Mouse (Mus musculus): Measurements from ENCODE around the gene Zfp786. TPM values are rescaled to one million over a fixed set of nuclear protein-coding genes. Genes with fewer than 3 reads are reported as not detected.
A peak's percentile ranks its signal among the peaks of the same experiment; 100 is the strongest.

The Zfp786 gene
- polyA plus RNA-seq, 1 experiment from 2014 or later, result 3.6 TPM

DNA sequence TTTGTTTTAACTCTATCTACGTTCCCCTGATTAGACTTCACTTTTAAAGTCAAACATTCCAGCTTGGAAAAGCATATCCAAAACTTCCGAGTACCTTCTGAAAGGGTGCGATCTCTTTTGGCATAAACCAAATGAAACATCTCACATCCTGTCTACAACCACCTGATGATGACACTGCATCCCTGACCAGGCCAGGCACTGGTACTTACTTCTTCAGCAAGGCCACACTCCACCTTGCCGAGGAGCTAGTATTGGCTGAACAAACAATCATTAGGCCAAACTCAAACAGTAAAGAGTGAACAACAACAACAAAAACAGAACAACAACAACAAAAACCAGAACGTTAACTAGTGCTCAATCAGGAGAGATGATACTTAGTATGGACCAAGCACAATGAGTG, 19.3 kb downstream of the Zfp786 start:
- peak overlapping the region; percentile 65 for H3K4me2 ChIP-seq (replicated peaks; ENCODE audit: low read depth, low read length)
- no peaks in the 10 kb centered on the region for H3K9me3 ChIP-seq (ENCODE audit: low read length)
- peaks cover 24% of the 10 kb centered on the region for H3K4me1 ChIP-seq (ENCODE audit: insufficient read depth, low read length)
- H3K4me3 ChIP-seq (ENCODE audit: low read length), result peak overlapping the region; percentile 89
- peaks cover 6% of the 10 kb centered on the region for H3K36me3 ChIP-seq (ENCODE audit: insufficient read depth, low read length)
- ATAC-seq (ENCODE audit: low FRiP score, low TSS enrichment), result no peak
- peak overlapping the region; percentile 95 for H3K9ac ChIP-seq (replicated peaks; ENCODE audit: low read length)
- no peaks in the 10 kb centered on the region for H3K27me3 ChIP-seq (ENCODE audit: insufficient read depth, low read length)
- WGBS, result 52% methylated on average over 5 of the region's 5 CpGs
- no peak overlapping the region for H3K27ac ChIP-seq (ENCODE audit: low read length)

DNA sequence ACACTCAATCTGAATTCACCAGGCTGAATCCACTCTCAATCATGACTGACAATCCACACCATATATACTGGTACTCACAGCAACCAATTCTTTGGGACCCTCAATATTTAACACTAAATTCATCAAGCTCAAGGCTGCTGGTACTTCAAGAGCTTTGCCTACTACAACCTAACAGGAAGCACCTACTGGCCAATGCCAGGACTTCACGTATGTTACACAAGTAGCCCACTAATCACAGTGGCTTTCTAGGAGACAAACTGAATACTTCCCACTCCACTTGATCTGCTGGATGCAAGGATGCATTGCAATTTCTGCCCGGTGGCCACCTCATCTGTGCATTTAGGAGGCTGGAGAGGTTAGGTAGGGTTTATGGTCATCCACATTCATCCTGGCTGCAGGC, 20.5 kb downstream of the Zfp786 start:
- 56% methylated on average over 2 of the region's 2 CpGs for WGBS
- Histone ChIP-seq H3K4me3 (ENCODE audit: low read length) (no peak overlapping the region), H3K9me3 (ENCODE audit: low read length) (no peaks in the 10 kb centered on the region), H3K36me3 (ENCODE audit: insufficient read depth, low read length) (peaks cover 16% of the 10 kb centered on the region), H3K9ac (replicated peaks; ENCODE audit: low read length) (no peak overlapping the region), H3K27ac (ENCODE audit: low read length) (no peak overlapping the region), H3K4me2 (replicated peaks; ENCODE audit: low read depth, low read length) (peak overlapping the region; percentile 32), H3K4me1 (ENCODE audit: insufficient read depth, low read length) (peaks cover 24% of the 10 kb centered on the region), H3K27me3 (ENCODE audit: insufficient read depth, low read length) (no peaks in the 10 kb centered on the region)
- ATAC-seq (ENCODE audit: low FRiP score, low TSS enrichment), result no peak

DNA sequence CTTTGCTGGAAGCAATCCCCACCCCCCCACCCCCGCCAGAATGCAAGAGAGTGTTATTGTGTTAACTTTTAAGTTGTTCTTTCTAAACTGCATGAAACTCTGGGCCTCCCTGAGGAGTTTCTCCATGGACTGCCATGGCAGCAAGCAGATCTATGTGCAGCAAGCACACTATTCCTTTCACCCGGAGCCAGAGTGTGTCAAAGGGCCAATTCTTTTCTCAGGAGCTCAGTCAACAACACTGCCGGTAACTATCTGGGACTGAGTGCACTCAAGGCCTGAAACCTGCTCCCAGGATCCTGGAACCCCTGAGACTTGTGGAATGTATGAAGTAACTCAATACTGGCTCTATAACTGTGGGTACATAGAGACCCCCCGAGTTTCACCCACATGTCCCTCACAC, 21.6 kb downstream of the Zfp786 start:
- peaks cover 25% of the 10 kb centered on the region for H3K36me3 ChIP-seq (ENCODE audit: insufficient read depth, low read length)
- no peaks in the 10 kb centered on the region for H3K27me3 ChIP-seq (ENCODE audit: insufficient read depth, low read length)
- no peak overlapping the region for H3K4me2 ChIP-seq (replicated peaks; ENCODE audit: low read depth, low read length)
- peaks cover 20% of the 10 kb centered on the region for H3K4me1 ChIP-seq (ENCODE audit: insufficient read depth, low read length)
- H3K27ac ChIP-seq (ENCODE audit: low read length), result no peak overlapping the region
- ATAC-seq (ENCODE audit: low FRiP score, low TSS enrichment), result no peak
- H3K9ac ChIP-seq (replicated peaks; ENCODE audit: low read length), result no peak overlapping the region
- H3K9me3 ChIP-seq (ENCODE audit: low read length), result no peaks in the 10 kb centered on the region
- no peak overlapping the region for H3K4me3 ChIP-seq (ENCODE audit: low read length)
- 82% methylated on average over 4 of the region's 4 CpGs for WGBS

DNA sequence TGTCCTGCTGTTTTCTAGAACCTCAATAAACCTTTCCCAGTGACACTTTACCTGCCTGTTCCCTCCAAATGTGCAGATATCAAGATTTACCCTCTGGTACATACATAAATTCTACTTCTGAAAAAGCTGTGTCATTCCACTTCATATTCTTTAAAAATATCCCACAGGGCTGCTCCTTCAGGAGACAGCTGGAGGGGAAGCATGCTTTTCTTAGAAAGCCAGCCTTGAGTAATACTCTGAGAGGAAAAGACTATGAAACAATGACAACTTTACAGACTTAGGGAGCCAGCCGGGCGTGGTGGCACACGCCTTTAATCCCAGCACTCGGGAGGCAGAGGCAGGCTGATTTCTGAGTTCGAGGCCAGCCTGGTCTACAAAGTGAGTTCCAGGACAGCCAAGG, 22.1 kb downstream of the Zfp786 start:
- Histone ChIP-seq H3K4me1 (ENCODE audit: insufficient read depth, low read length) (peaks cover 20% of the 10 kb centered on the region), H3K4me2 (replicated peaks; ENCODE audit: low read depth, low read length) (no peak overlapping the region), H3K9me3 (ENCODE audit: low read length) (no peaks in the 10 kb centered on the region), H3K36me3 (ENCODE audit: insufficient read depth, low read length) (peaks cover 30% of the 10 kb centered on the region), H3K9ac (replicated peaks; ENCODE audit: low read length) (no peak overlapping the region), H3K4me3 (ENCODE audit: low read length) (no peak overlapping the region), H3K27ac (ENCODE audit: low read length) (no peak overlapping the region), H3K27me3 (ENCODE audit: insufficient read depth, low read length) (no peaks in the 10 kb centered on the region)
- ATAC-seq (ENCODE audit: low FRiP score, low TSS enrichment), result no peak
- 92% methylated on average over 5 of the region's 5 CpGs for WGBS

DNA sequence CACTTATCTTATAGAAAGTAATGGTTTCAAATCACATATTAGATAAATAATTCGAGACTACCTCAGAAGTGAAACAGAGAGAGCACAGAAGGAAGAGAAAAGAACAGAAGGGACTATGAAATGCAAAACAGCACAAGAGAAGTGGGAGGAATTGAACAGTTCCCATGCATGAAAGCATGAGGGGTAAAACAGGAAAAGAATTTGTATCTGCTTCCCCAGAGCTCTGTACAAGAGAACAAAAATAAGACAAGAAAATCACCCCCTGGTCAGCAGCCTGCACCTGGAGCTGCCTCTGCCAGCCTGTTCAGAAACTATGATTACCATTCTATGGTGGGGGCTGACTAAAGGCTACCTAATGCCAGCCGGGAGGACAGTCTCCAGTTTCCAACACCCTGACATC, 23.2 kb downstream of the Zfp786 start:
- H3K9me3 ChIP-seq (ENCODE audit: low read length), result no peaks in the 10 kb centered on the region
- ATAC-seq (ENCODE audit: low FRiP score, low TSS enrichment), result no peak
- H3K27me3 ChIP-seq (ENCODE audit: insufficient read depth, low read length), result no peaks in the 10 kb centered on the region
- no peak overlapping the region for H3K4me3 ChIP-seq (ENCODE audit: low read length)
- peaks cover 41% of the 10 kb centered on the region for H3K36me3 ChIP-seq (ENCODE audit: insufficient read depth, low read length)
- H3K4me2 ChIP-seq (replicated peaks; ENCODE audit: low read depth, low read length), result no peak overlapping the region
- WGBS, result 93% methylated on average over 2 of the region's 2 CpGs
- no peak overlapping the region for H3K27ac ChIP-seq (ENCODE audit: low read length)
- H3K9ac ChIP-seq (replicated peaks; ENCODE audit: low read length), result no peak overlapping the region
- H3K4me1 ChIP-seq (ENCODE audit: insufficient read depth, low read length), result peaks cover 20% of the 10 kb centered on the region

DNA sequence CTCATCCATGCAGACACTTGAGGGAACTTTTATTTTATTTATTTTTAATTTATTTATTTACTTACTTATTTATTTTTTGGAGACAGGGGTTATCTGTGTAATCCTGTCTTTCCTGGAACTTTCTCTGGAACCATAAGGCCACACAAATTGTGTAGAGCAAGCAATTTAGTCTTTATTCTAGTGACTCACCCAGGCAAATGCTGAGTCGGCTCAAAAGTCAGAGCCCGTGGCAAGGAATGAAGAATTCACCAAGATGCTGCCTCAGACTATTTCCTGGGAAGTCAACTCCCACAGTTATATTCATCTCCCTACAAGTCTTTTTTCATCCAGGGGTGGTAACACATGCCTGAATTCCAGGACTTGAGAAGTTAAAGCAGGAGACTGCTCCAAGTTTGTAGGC, 25.1 kb downstream of the Zfp786 start:
- no peak overlapping the region for H3K4me3 ChIP-seq (ENCODE audit: low read length)
- ATAC-seq (ENCODE audit: low FRiP score, low TSS enrichment), result no peak
- no peaks in the 10 kb centered on the region for H3K9me3 ChIP-seq (ENCODE audit: low read length)
- no peak overlapping the region for H3K4me2 ChIP-seq (replicated peaks; ENCODE audit: low read depth, low read length)
- no peak overlapping the region for H3K27ac ChIP-seq (ENCODE audit: low read length)
- H3K36me3 ChIP-seq (ENCODE audit: insufficient read depth, low read length), result peaks cover 57% of the 10 kb centered on the region
- H3K27me3 ChIP-seq (ENCODE audit: insufficient read depth, low read length), result no peaks in the 10 kb centered on the region
- WGBS, result 75% methylated on average over 2 of the region's 2 CpGs
- H3K9ac ChIP-seq (replicated peaks; ENCODE audit: low read length), result no peak overlapping the region
- H3K4me1 ChIP-seq (ENCODE audit: insufficient read depth, low read length), result peaks cover 7% of the 10 kb centered on the region

DNA sequence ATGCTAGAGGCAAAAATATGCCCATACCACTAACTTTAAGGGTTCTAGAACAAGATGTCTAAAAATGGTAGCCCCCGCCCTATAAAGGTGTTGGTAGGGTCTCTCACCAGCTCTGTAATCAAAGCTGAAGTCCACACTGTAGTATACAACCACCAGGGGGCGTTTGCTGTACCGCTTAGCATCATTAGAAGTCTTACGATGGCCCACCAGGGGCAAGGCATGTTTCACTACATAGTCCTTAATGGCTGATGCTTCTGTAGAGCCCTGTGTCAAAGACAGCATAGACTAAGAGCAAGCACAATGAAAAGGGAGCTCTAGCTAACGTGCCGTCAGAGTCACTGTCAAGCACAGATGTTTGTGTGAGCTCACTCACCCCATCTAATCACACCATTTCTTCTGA, 31.6 kb downstream of the Zfp786 start:
- no peak overlapping the region for H3K9ac ChIP-seq (replicated peaks; ENCODE audit: low read length)
- 49% methylated on average over 6 of the region's 6 CpGs for WGBS
- peaks cover 88% of the 10 kb centered on the region for H3K36me3 ChIP-seq (ENCODE audit: insufficient read depth, low read length)
- H3K4me1 ChIP-seq (ENCODE audit: insufficient read depth, low read length), result no peaks in the 10 kb centered on the region
- H3K4me3 ChIP-seq (ENCODE audit: low read length), result no peak overlapping the region
- ATAC-seq (ENCODE audit: low FRiP score, low TSS enrichment), result peak; percentile 47; the same call in 1 of the 2 replicates
- H3K27ac ChIP-seq (ENCODE audit: low read length), result no peak overlapping the region
- no peaks in the 10 kb centered on the region for H3K9me3 ChIP-seq (ENCODE audit: low read length)
- no peak overlapping the region for H3K4me2 ChIP-seq (replicated peaks; ENCODE audit: low read depth, low read length)
- no peaks in the 10 kb centered on the region for H3K27me3 ChIP-seq (ENCODE audit: insufficient read depth, low read length)

DNA sequence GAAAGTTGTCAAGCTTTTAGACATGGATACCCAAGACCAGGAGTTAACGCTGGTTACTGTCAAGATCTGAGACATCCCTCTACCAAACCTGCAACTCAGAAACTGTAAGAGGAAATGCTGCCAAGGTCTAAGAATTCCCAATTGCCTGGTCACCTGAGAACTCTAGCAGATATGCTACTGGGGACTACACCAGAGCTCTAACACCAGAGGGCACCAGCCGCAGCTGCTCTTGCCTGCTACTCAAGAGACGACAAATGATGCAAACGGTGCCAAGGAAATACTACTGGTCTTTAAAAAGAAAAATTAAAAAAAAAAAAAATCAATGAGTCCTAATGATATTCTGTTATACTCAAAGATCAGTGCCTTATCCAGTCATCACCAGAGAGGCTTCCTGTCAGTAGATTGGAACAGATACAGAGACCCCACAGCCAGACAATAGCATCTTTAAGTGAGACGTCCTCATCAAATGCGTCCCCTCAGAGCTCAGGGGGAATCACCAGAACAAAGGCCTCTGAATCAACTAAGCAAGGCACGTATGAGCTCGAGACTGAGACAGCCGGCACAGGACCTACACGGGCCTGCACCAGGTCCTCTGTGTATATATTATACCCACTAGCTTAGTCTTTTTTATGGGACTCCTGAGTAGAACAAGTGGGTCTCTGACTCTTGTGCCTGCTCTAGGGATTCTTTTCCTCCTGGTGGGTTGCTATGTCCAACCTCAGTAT, 36.4 kb downstream of the Zfp786 start:
- no peak overlapping the region for H3K4me2 ChIP-seq (replicated peaks; ENCODE audit: low read depth, low read length)
- peaks cover 44% of the 10 kb centered on the region for H3K36me3 ChIP-seq (ENCODE audit: insufficient read depth, low read length)
- no peak overlapping the region for H3K4me3 ChIP-seq (ENCODE audit: low read length)
- H3K27ac ChIP-seq (ENCODE audit: low read length), result no peak overlapping the region
- H3K4me1 ChIP-seq (ENCODE audit: insufficient read depth, low read length), result peaks cover under 1% of the 10 kb centered on the region; the same call in 1 of the 2 replicates
- no peaks in the 10 kb centered on the region for H3K9me3 ChIP-seq (ENCODE audit: low read length)
- H3K9ac ChIP-seq (replicated peaks; ENCODE audit: low read length), result no peak overlapping the region
- 70% methylated on average over 10 of the region's 10 CpGs for WGBS
- no peaks in the 10 kb centered on the region for H3K27me3 ChIP-seq (ENCODE audit: insufficient read depth, low read length)
- ATAC-seq (ENCODE audit: low FRiP score, low TSS enrichment), result no peak

DNA sequence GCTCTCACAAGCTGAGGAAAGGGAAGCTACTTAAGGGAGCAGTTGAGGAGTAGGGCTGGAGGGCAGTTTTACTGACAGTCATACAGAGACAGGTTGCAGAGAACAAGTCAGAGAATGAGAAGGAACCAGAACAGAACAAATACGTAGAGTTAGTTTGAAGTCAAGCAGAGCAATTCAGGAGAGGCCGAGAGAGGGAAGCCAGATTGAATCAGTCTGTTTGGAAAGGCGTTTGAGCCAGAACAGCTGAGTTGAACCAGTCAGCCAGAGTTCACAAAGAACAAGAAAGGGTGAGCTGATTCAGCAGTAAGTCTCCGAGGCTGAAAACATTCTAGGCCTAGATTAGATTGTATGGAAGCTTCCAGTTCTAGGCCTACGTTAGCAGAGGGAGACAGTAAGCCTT, 37.4 kb downstream of the Zfp786 start:
- Histone ChIP-seq H3K9me3 (ENCODE audit: low read length) (no peaks in the 10 kb centered on the region), H3K4me1 (ENCODE audit: insufficient read depth, low read length) (peaks cover 6% of the 10 kb centered on the region), H3K27me3 (ENCODE audit: insufficient read depth, low read length) (no peaks in the 10 kb centered on the region), H3K4me3 (ENCODE audit: low read length) (no peak overlapping the region), H3K36me3 (ENCODE audit: insufficient read depth, low read length) (peaks cover 37% of the 10 kb centered on the region), H3K4me2 (replicated peaks; ENCODE audit: low read depth, low read length) (no peak overlapping the region), H3K9ac (replicated peaks; ENCODE audit: low read length) (no peak overlapping the region), H3K27ac (ENCODE audit: low read length) (no peak overlapping the region)
- WGBS, result 59% methylated on average over 5 of the region's 5 CpGs
- no peak for ATAC-seq (ENCODE audit: low FRiP score, low TSS enrichment)

DNA sequence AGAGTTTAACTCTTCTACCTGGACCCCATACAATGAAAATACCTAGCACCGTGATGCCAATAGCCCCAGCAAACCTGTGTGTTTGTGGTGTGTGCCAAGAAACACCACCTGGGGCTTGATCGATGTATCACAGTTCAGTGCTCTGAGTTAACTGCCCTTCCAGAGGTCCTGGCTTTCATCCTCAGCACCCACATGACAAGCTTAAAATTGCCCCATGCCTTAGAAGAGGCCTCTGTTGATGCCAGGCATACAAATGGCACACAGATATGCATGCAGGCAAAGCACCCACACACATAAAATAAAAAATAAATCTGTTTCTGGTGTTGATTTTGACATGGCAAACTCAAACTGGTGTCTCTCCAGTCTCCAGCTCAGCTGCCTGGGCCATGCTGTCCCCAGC, 38.1 kb downstream of the Zfp786 start:
- H3K4me3 ChIP-seq (ENCODE audit: low read length), result no peak overlapping the region
- H3K36me3 ChIP-seq (ENCODE audit: insufficient read depth, low read length), result peaks cover 30% of the 10 kb centered on the region
- no peak overlapping the region for H3K4me2 ChIP-seq (replicated peaks; ENCODE audit: low read depth, low read length)
- H3K9me3 ChIP-seq (ENCODE audit: low read length), result no peaks in the 10 kb centered on the region
- no peak overlapping the region for H3K27ac ChIP-seq (ENCODE audit: low read length)
- H3K9ac ChIP-seq (replicated peaks; ENCODE audit: low read length), result no peak overlapping the region
- no peaks in the 10 kb centered on the region for H3K27me3 ChIP-seq (ENCODE audit: insufficient read depth, low read length)
- no peak for ATAC-seq (ENCODE audit: low FRiP score, low TSS enrichment)
- peaks cover 6% of the 10 kb centered on the region for H3K4me1 ChIP-seq (ENCODE audit: insufficient read depth, low read length)
- WGBS, result 90% methylated on average over 2 of the region's 2 CpGs
